Mouse (Mus musculus): ENCODE data around the gene Gpr85.

- TF ChIP-seq CTCF (IDR thresholded peaks at IDR 0.05; ENCODE audit: borderline replicate concordance, insufficient read depth, low read length), result no peak
- TF ChIP-seq POLR2A (IDR thresholded peaks at IDR 0.05; ENCODE audit: low read depth, low read length), result no peak
Measured at GRCm38 (mm10) chr6:13797389-13797788, 42.4 kb downstream of the Gpr85 start.

Data from embryonic fibroblast, embryonic 13.5 days (primary cell).